Mouse (Mus musculus): ENCODE measurements around the gene Wbp1l. TPM values are rescaled to one million over a fixed set of nuclear protein-coding genes. Genes with fewer than 3 reads are reported as not detected.
A peak's percentile ranks its signal among the peaks of the same experiment; 100 is the strongest.

Gene Wbp1l
- polyA plus RNA-seq, 1 experiment from 2014 or later, result 33.8 TPM

GRCm38 (mm10) chr19:46644343-46644792 lies 45.5 kb downstream of the Wbp1l start:
- H3K9ac ChIP-seq (replicated peaks; ENCODE audit: low read length), result peak overlapping the region; percentile 29; the same call in 1 of the 2 replicates
- no peaks in the 10 kb centered on the region for H3K27me3 ChIP-seq (ENCODE audit: control insufficient read depth, insufficient read depth, low read length)
- 74% methylated on average over 10 of the region's 10 CpGs for WGBS
- H3K4me2 ChIP-seq (ENCODE audit: low read length), result no peak overlapping the region
- ATAC-seq (ENCODE audit: low FRiP score, low TSS enrichment) (no peak), DNase-seq (no peak)
- H3K9me3 ChIP-seq (ENCODE audit: control insufficient read depth, low read length), result no peaks in the 10 kb centered on the region
- peaks cover 20% of the 10 kb centered on the region for H3K4me1 ChIP-seq (ENCODE audit: control insufficient read depth, insufficient read depth, low read length)
- no peak overlapping the region for H3K4me3 ChIP-seq (replicated peaks; ENCODE audit: low read depth, low read length)
- H3K27ac ChIP-seq (replicated peaks; ENCODE audit: low read depth, low read length), result peak overlapping the region; percentile 55
- peaks cover 22% of the 10 kb centered on the region for H3K36me3 ChIP-seq (ENCODE audit: control insufficient read depth, insufficient read depth, low read length)

- no peaks in the 10 kb centered on the region for H3K9me3 ChIP-seq (ENCODE audit: control insufficient read depth, low read length)
- H3K27me3 ChIP-seq (ENCODE audit: control insufficient read depth, insufficient read depth, low read length), result no peaks in the 10 kb centered on the region
- H3K4me3 ChIP-seq (replicated peaks; ENCODE audit: low read depth, low read length), result no peak overlapping the region
- peaks cover 22% of the 10 kb centered on the region for H3K36me3 ChIP-seq (ENCODE audit: control insufficient read depth, insufficient read depth, low read length)
- DNase-seq (peak; percentile 50), ATAC-seq (ENCODE audit: low FRiP score, low TSS enrichment) (no peak)
- no peak overlapping the region for H3K4me2 ChIP-seq (ENCODE audit: low read length)
- peaks cover 20% of the 10 kb centered on the region for H3K4me1 ChIP-seq (ENCODE audit: control insufficient read depth, insufficient read depth, low read length)
- WGBS, result 31% methylated on average over 12 of the region's 12 CpGs
- peak overlapping the region; percentile 29; the same call in 1 of the 2 replicates for H3K9ac ChIP-seq (replicated peaks; ENCODE audit: low read length)
- H3K27ac ChIP-seq (replicated peaks; ENCODE audit: low read depth, low read length), result peak overlapping the region; percentile 55
These were observed 46.1 kb downstream of the Wbp1l start for GRCm38 (mm10) chr19:46644793-46645602.

GRCm38 (mm10) chr19:46646041-46646481 lies 47.2 kb downstream of the Wbp1l start:
- Histone ChIP-seq H3K4me3 (replicated peaks; ENCODE audit: low read depth, low read length) (no peak overlapping the region), H3K27me3 (ENCODE audit: control insufficient read depth, insufficient read depth, low read length) (no peaks in the 10 kb centered on the region), H3K4me2 (ENCODE audit: low read length) (no peak overlapping the region), H3K9ac (replicated peaks; ENCODE audit: low read length) (no peak overlapping the region), H3K36me3 (ENCODE audit: control insufficient read depth, insufficient read depth, low read length) (peaks cover 22% of the 10 kb centered on the region), H3K27ac (replicated peaks; ENCODE audit: low read depth, low read length) (no peak overlapping the region), H3K4me1 (ENCODE audit: control insufficient read depth, insufficient read depth, low read length) (peaks cover 20% of the 10 kb centered on the region), H3K9me3 (ENCODE audit: control insufficient read depth, low read length) (no peaks in the 10 kb centered on the region)
- DNase-seq (no peak), ATAC-seq (ENCODE audit: low FRiP score, low TSS enrichment) (no peak)
- 87% methylated on average over 12 of the region's 12 CpGs for WGBS

GRCm38 (mm10) chr19:46647254-46647653 lies 48.4 kb downstream of the Wbp1l start:
- H3K27ac ChIP-seq (replicated peaks; ENCODE audit: low read depth, low read length), result no peak overlapping the region
- 87% methylated on average over 3 of the region's 3 CpGs for WGBS
- H3K36me3 ChIP-seq (ENCODE audit: control insufficient read depth, insufficient read depth, low read length), result peaks cover 26% of the 10 kb centered on the region
- no peaks in the 10 kb centered on the region for H3K27me3 ChIP-seq (ENCODE audit: control insufficient read depth, insufficient read depth, low read length)
- no peak overlapping the region for H3K9ac ChIP-seq (replicated peaks; ENCODE audit: low read length)
- no peak for DNase-seq
- no peaks in the 10 kb centered on the region for H3K9me3 ChIP-seq (ENCODE audit: control insufficient read depth, low read length)
- no peak overlapping the region for H3K4me3 ChIP-seq (replicated peaks; ENCODE audit: low read depth, low read length)
- no peak for ATAC-seq (ENCODE audit: low FRiP score, low TSS enrichment)
- peaks cover 19% of the 10 kb centered on the region for H3K4me1 ChIP-seq (ENCODE audit: control insufficient read depth, insufficient read depth, low read length)
- no peak overlapping the region for H3K4me2 ChIP-seq (ENCODE audit: low read length)

GRCm38 (mm10) chr19:46647850-46648249 lies 49.0 kb downstream of the Wbp1l start:
- Histone ChIP-seq H3K27me3 (ENCODE audit: control insufficient read depth, insufficient read depth, low read length) (no peaks in the 10 kb centered on the region), H3K27ac (replicated peaks; ENCODE audit: low read depth, low read length) (no peak overlapping the region), H3K36me3 (ENCODE audit: control insufficient read depth, insufficient read depth, low read length) (peaks cover 29% of the 10 kb centered on the region), H3K4me3 (replicated peaks; ENCODE audit: low read depth, low read length) (no peak overlapping the region), H3K9ac (replicated peaks; ENCODE audit: low read length) (no peak overlapping the region), H3K9me3 (ENCODE audit: control insufficient read depth, low read length) (no peaks in the 10 kb centered on the region), H3K4me2 (ENCODE audit: low read length) (no peak overlapping the region), H3K4me1 (ENCODE audit: control insufficient read depth, insufficient read depth, low read length) (peaks cover 17% of the 10 kb centered on the region)
- WGBS, result 86% methylated on average over 8 of the region's 8 CpGs
- no peak for ATAC-seq (ENCODE audit: low FRiP score, low TSS enrichment)
- DNase-seq, result no peak

- DNase-seq (no peak), ATAC-seq (ENCODE audit: low FRiP score, low TSS enrichment) (no peak)
- Histone ChIP-seq H3K9me3 (ENCODE audit: control insufficient read depth, low read length) (no peaks in the 10 kb centered on the region), H3K4me3 (replicated peaks; ENCODE audit: low read depth, low read length) (no peak overlapping the region), H3K27ac (replicated peaks; ENCODE audit: low read depth, low read length) (no peak overlapping the region), H3K4me1 (ENCODE audit: control insufficient read depth, insufficient read depth, low read length) (peaks cover 16% of the 10 kb centered on the region), H3K36me3 (ENCODE audit: control insufficient read depth, insufficient read depth, low read length) (peaks cover 36% of the 10 kb centered on the region), H3K9ac (replicated peaks; ENCODE audit: low read length) (no peak overlapping the region), H3K27me3 (ENCODE audit: control insufficient read depth, insufficient read depth, low read length) (no peaks in the 10 kb centered on the region), H3K4me2 (ENCODE audit: low read length) (no peak overlapping the region)
- WGBS, result 97% methylated on average over 14 of the region's 14 CpGs
These were observed 49.7 kb downstream of the Wbp1l start for GRCm38 (mm10) chr19:46648565-46648964.

- no peaks in the 10 kb centered on the region for H3K27me3 ChIP-seq (ENCODE audit: control insufficient read depth, insufficient read depth, low read length)
- no peak overlapping the region for H3K4me3 ChIP-seq (replicated peaks; ENCODE audit: low read depth, low read length)
- ATAC-seq (ENCODE audit: low FRiP score, low TSS enrichment) (no peak), DNase-seq (no peak)
- no peaks in the 10 kb centered on the region for H3K4me1 ChIP-seq (ENCODE audit: control insufficient read depth, insufficient read depth, low read length)
- no peak overlapping the region for H3K27ac ChIP-seq (replicated peaks; ENCODE audit: low read depth, low read length)
- peaks cover 59% of the 10 kb centered on the region for H3K36me3 ChIP-seq (ENCODE audit: control insufficient read depth, insufficient read depth, low read length)
- H3K9ac ChIP-seq (replicated peaks; ENCODE audit: low read length), result no peak overlapping the region
- no peak overlapping the region for H3K4me2 ChIP-seq (ENCODE audit: low read length)
- H3K9me3 ChIP-seq (ENCODE audit: control insufficient read depth, low read length), result no peaks in the 10 kb centered on the region
- WGBS, result 87% methylated on average over 5 of the region's 5 CpGs
These were observed 54.3 kb downstream of the Wbp1l start for GRCm38 (mm10) chr19:46653188-46653587.

GRCm38 (mm10) chr19:46653616-46654235 lies 54.8 kb downstream of the Wbp1l start:
- ATAC-seq (ENCODE audit: low FRiP score, low TSS enrichment) (no peak), DNase-seq (no peak)
- Histone ChIP-seq H3K36me3 (ENCODE audit: control insufficient read depth, insufficient read depth, low read length) (peaks cover 55% of the 10 kb centered on the region), H3K9me3 (ENCODE audit: control insufficient read depth, low read length) (no peaks in the 10 kb centered on the region), H3K27ac (replicated peaks; ENCODE audit: low read depth, low read length) (no peak overlapping the region), H3K4me1 (ENCODE audit: control insufficient read depth, insufficient read depth, low read length) (no peaks in the 10 kb centered on the region), H3K4me2 (ENCODE audit: low read length) (no peak overlapping the region), H3K9ac (replicated peaks; ENCODE audit: low read length) (no peak overlapping the region), H3K27me3 (ENCODE audit: control insufficient read depth, insufficient read depth, low read length) (no peaks in the 10 kb centered on the region), H3K4me3 (replicated peaks; ENCODE audit: low read depth, low read length) (no peak overlapping the region)
- WGBS, result 93% methylated on average over 14 of the region's 14 CpGs

All from midbrain, embryonic 14.5 days (tissue).